Mouse (Mus musculus): ENCODE data around the gene Fcrl6. TPM values are rescaled to one million over a fixed set of nuclear protein-coding genes. Genes with fewer than 3 reads are reported as not detected.

Fcrl6 gene
- total RNA-seq, 2 experiments from 2014 or later: not detected

DNA sequence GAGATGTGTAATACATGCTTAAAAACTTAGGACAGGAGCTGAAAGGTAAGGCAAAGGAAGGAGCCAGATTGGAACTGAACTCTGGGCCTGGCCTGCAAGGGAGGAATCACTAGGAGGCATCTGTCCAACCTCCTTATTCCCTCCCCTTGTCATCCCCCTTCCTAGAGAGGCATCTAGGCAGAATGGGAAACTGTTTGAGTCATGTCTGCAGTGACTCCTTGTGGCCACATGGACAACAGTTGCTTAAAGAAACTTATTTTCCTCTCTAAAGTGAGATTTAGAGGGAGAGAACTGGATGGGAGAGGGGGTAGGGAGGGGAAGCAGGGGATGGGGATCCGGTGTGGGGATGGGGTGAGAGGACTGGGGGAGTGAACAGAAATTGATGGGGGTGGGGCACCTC, 10.4 kb upstream of the Fcrl6 start:
- DNase-seq: peak; percentile 27

GRCm38 (mm10) chr1:172611304-172611703, 9.0 kb upstream of the Fcrl6 start:
- DNase-seq: no peak

GRCm38 (mm10) chr1:172594495-172594894, 7.9 kb downstream of the Fcrl6 start:
- DNase-seq: peak; percentile 61

DNA sequence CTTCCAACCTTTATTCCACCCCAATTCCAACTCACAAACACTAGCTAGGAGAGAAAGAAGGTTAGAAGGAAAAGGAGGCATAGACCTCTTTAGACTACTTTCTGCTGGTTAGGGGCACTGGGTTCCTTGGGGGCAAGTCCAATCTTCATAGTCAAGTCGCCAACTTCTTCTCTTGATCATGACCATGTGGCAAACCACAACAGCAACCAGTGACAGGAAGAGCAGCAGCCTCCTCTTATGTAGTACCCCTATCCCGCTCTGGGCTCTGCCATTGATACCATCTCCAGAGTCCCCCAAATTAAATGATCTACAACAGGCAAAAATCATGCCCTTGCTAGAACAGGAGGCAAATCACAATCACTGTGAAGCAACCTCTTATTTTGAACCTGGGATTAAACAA, 8.4 kb downstream of the Fcrl6 start:
- DNase-seq: no peak

DNA sequence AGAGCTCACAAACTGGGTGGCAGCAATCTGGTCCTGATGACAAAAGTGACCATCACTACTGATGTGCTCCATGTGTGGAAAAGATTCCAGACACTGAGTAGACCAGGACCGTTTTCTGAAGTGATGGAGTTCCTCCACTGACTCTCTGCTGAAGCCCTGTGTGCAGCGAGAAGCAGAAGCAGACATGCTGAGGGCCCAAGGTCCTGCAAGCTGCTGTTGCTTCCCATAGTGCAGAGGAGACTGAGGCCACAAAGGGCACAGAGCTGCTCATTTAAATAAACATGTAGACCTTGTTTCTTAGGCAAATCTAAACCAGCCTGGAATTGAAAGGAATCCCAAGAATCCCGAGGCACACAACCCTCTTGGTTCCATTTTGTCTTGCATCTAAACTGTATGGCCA, 9.0 kb downstream of the Fcrl6 start:
- DNase-seq: no peak

- peak; percentile 34 for DNase-seq
Measured at GRCm38 (mm10) chr1:172590385-172590784, 12.0 kb downstream of the Fcrl6 start, which contains the start of gene Slamf8. Gene Slamf8 (minus strand): TSS chr1:172590568.

GRCm38 (mm10) chr1:172585612-172586567, 16.5 kb downstream of the Fcrl6 start:
- no peak for DNase-seq

DNA sequence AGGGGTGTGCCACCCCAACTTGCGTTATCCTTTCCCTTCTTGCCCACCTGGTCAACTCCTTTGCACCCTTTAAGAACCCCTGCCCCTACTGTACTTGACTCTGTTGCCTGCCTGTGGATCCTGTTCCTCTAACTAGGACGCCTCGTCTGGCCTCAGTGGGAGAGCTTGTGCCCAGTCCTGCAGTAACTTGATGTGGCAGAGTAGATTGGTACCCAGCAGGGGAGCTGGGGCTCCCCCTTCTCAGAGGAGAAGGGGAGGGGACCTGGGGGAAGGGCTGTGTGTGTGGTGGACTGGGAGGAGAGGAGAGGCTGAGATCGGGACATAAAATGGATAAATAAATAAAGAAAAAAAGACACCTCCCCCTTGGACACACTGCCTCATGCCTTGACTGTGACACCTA, 17.3 kb downstream of the Fcrl6 start:
- no peak for DNase-seq

DNA sequence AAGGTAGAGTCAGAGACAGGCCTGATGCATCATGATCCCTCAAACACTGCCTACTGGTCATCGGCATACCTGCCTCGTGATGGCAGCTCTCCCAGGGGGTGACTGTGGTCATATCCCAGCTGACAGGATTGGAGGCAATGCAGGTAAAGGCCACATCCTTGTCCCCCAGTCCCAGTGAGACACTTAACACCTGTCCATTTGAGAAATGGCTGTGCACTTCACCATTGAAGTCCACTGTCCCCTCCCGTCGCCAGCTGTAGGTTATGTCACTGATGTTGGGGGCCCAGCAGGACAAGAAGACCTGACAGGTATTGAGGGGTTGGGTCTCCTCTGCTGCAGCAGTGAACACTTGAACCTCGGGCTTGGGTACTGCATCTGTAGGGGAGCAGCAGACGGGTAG, 18.1 kb downstream of the Fcrl6 start:
- no peak for DNase-seq

DNA sequence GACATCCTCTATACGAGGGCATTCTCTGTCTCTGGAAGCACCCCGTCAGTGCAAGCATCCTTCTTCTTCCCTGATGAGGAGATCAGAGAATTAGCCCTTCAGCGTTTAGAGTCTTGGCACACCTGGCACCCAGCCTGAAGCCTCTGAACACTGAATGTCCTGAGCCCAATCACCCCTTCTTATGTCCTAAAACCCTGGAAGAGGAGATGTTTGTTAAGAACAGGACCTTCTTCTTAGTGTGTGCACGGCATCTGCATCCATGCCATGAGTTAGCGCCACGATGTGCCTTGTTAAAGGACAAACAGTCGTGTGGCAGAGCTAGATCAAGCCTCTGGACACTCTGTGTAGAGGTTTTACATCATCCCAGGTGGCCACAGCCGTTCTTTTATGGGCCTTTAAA, 19.9 kb downstream of the Fcrl6 start:
- DNase-seq: no peak

GRCm38 (mm10) chr1:172580116-172580515, 22.2 kb downstream of the Fcrl6 start:
- DNase-seq: no peak

DNA sequence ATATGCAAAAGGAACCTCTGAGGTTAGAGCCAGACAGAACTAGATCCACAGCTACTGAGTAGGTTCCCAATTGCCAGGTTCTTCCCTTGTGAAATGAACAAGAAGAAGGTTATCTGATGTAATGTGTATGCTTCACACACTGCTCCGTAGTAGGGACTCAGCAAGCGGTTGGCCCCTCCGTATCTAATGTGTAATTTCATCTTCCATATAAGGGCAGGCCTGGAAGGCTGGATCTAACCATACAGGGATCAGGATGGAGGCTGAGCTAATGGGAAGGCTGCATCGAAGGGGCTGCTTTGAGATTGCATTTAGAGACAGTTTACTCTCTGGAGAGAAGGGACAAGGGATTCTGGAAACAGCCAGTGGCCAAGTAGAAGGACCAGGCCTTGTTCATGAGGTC, 34.6 kb downstream of the Fcrl6 start:
- DNase-seq: no peak

GRCm38 (mm10) chr1:172566131-172566530, 36.2 kb downstream of the Fcrl6 start:
- DNase-seq: no peak

GRCm38 (mm10) chr1:172563465-172563828, 38.9 kb downstream of the Fcrl6 start:
- DNase-seq: no peak

GRCm38 (mm10) chr1:172562641-172563464, 39.5 kb downstream of the Fcrl6 start:
- DNase-seq: peak; percentile 73

GRCm38 (mm10) chr1:172555638-172556037, 46.7 kb downstream of the Fcrl6 start, which contains the start of gene Vsig8:
Gene Vsig8 (plus strand): TSS chr1:172555938.
- no peak for DNase-seq

GRCm38 (mm10) chr1:172552623-172553022, 49.7 kb downstream of the Fcrl6 start:
- DNase-seq: peak; percentile 26

DNA sequence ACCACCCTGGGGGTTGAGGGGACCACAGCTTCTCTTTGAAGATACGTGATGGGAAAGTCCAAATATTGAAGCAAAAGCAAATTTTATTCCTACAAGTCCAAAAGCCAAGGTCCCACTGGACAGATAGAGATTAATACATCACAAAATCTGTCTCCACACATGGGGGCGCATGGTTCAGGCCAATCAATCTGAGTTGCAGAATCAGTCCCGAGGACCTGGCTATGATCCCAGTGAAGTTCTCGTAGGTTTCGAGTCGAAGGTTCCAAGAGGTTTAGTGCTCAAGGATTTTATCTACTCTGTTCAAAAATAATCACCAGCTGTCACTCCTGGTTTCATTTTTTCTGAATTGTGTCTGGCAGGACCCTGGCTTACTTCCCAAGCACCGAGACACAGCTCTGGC, 51.3 kb downstream of the Fcrl6 start:
- peak; percentile 21 for DNase-seq

- peak; percentile 58 for DNase-seq
Measured at GRCm38 (mm10) chr1:172550551-172550951, 51.8 kb downstream of the Fcrl6 start.

GRCm38 (mm10) chr1:172549717-172550116, 52.6 kb downstream of the Fcrl6 start:
- DNase-seq: no peak

GRCm38 (mm10) chr1:172549314-172549713, 53.0 kb downstream of the Fcrl6 start:
- DNase-seq: no peak

DNA sequence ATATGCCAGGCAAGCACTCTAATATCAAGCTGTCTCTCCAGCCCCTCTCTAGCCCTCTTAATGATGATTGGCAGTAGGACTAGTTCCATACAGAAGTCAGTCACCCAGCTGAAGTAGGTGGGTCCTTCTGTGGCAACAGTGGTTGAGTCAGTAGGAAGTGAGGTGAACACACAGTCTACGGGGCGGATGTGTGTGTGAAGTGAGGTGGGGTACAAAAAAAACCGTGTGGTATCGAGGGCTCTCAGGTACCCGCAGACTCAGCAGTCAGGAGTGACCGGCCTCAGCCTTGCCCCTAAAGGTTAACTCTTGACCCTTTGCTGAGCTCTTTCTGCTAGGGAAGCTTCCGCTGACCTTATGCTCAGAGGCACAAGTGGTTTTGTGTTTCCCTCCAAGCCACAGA, 53.9 kb downstream of the Fcrl6 start:
- no peak for DNase-seq

All from heart, postnatal 4 days (tissue).